Mouse (Mus musculus) embryonic stem cell, embryonic (primary cell): ENCODE results near the gene Prdm1.

Experiments
- CTCF ChIA-PET, 4 experiments: fragments of 300-600 bp in 2 of 4; fragments of 350-600 bp in 2 of 4; sonication (Branson Sonifier 250); formaldehyde crosslinking; loops; one replicate each; lab custom pipeline; 2022; ENCODE audit warnings: inconsistent platforms in 2 of 4; lab: Charles Lee
- POLR2A ChIA-PET, 4 experiments: fragments of 300-600 bp in 2 of 4; fragments of 350-600 bp in 2 of 4; sonication (Branson Sonifier 250); formaldehyde crosslinking; loops; one replicate each; lab custom pipeline; 2022; ENCODE audit warnings: antibody characterized with exemption in 4 of 4, inconsistent platforms in 1 of 4; lab: Charles Lee

Gene Prdm1

GRCm38 (mm10) chr10:44507984-44508383 is 20.3 kb downstream of the Prdm1 start:
- CTCF ChIA-PET: no interaction called here
- POLR2A ChIA-PET: interaction anchor here in 1 of 4 experiments (0.7 kb wide), 1 partner anchor 19 kb away, joined by 3 read pairs; no protein-coding TSS in a partner anchor

GRCm38 (mm10) chr10:44502891-44503290 is 25.4 kb downstream of the Prdm1 start:
- CTCF ChIA-PET: no interaction called here
- POLR2A ChIA-PET: no interaction called here

GRCm38 (mm10) chr10:44499897-44500519 is 28.3 kb downstream of the Prdm1 start:
- ChIA-PET CTCF (no interaction called here), POLR2A (interaction anchor here in 2 of 4 experiments (0.6 to 2.0 kb wide), 3 partner anchors 9 to 591 kb away, joined by 3 to 5 read pairs (median 4); no protein-coding TSS in a partner anchor)

- POLR2A ChIA-PET: interaction anchor here in 1 of 4 experiments (0.9 kb wide), 1 partner anchor 11 kb away, joined by 4 read pairs; no protein-coding TSS in a partner anchor
- CTCF ChIA-PET: no interaction called here
Observed at GRCm38 (mm10) chr10:44493818-44494492, 34.3 kb downstream of the Prdm1 start.

- CTCF ChIA-PET: no interaction called here
- POLR2A ChIA-PET: interaction anchor here in 1 of 4 experiments (2.8 kb wide), 1 partner anchor 10 kb away, joined by 13 read pairs; no protein-coding TSS in a partner anchor
Observed at GRCm38 (mm10) chr10:44492815-44493525, 35.3 kb downstream of the Prdm1 start.

GRCm38 (mm10) chr10:44490899-44491422 is 37.3 kb downstream of the Prdm1 start:
- CTCF ChIA-PET: interaction anchor here in 1 of 4 experiments (0.6 kb wide), 1 partner anchor 96 kb away, joined by 3 read pairs; no protein-coding TSS in a partner anchor
- POLR2A ChIA-PET: interaction anchor here in 1 of 4 experiments (1.2 to 2.8 kb wide), 2 partner anchors 8 to 9 kb away, joined by 5 to 13 read pairs; no protein-coding TSS in a partner anchor

GRCm38 (mm10) chr10:44487132-44487531 is 41.2 kb downstream of the Prdm1 start:
- CTCF ChIA-PET: no interaction called here

GRCm38 (mm10) chr10:44484077-44484476 is 44.2 kb downstream of the Prdm1 start:
- ChIA-PET CTCF (interaction anchor here (0.7 to 1.4 kb wide), 4 partner anchors 24 to 265 kb away, joined by 3 to 6 read pairs (median 5); no protein-coding TSS in a partner anchor), POLR2A (interaction anchor here in 2 of 4 experiments (0.6 to 2.1 kb wide), 12 partner anchors 8 to 1229 kb away, joined by 3 to 20 read pairs (median 4); no protein-coding TSS in a partner anchor)

More at GRCm38 (mm10) chr10:44487132-44487531, 41.2 kb downstream of the Prdm1 start:
- POLR2A ChIA-PET: interaction anchor here in 1 of 4 experiments (0.6 kb wide), 1 partner anchor 491 kb away, joined by 3 read pairs; no protein-coding TSS in a partner anchor

- CTCF ChIA-PET: interaction anchor here in 3 of 4 experiments (0.5 to 1.4 kb wide), 5 partner anchors 23 to 515 kb away, joined by 3 to 6 read pairs (median 3); no protein-coding TSS in a partner anchor
- POLR2A ChIA-PET: interaction anchor here (0.5 to 2.1 kb wide), 31 partner anchors 9 to 607 kb away, joined by 3 to 20 read pairs (median 3); partner anchors contain the start of gene Prdm1 (in 1 of the 4)
Observed at GRCm38 (mm10) chr10:44483116-44483515, 45.2 kb downstream of the Prdm1 start.

- ChIA-PET POLR2A (interaction anchor here in 1 of 4 experiments (1.1 kb wide), 1 partner anchor 17 kb away, joined by 3 read pairs; no protein-coding TSS in a partner anchor), CTCF (interaction anchor here in 2 of 4 experiments (0.5 to 0.7 kb wide), 2 partner anchors 327 to 476 kb away, joined by 3 to 4 read pairs; no protein-coding TSS in a partner anchor)
Observed at GRCm38 (mm10) chr10:44481379-44481778, 46.9 kb downstream of the Prdm1 start.

GRCm38 (mm10) chr10:44479286-44479685 is 49.0 kb downstream of the Prdm1 start:
- POLR2A ChIA-PET: interaction anchor here in 2 of 4 experiments (1.2 to 1.6 kb wide), 3 partner anchors 86 to 88 kb away, joined by 3 to 4 read pairs (median 4); no protein-coding TSS in a partner anchor
- CTCF ChIA-PET: interaction anchor here in 2 of 4 experiments (0.6 to 1.3 kb wide), 2 partner anchors 12 to 20 kb away, joined by 3 to 5 read pairs; no protein-coding TSS in a partner anchor

- POLR2A ChIA-PET: interaction anchor here in 3 of 4 experiments (0.6 to 1.6 kb wide), 8 partner anchors 14 to 967 kb away, joined by 3 to 9 read pairs (median 4); no protein-coding TSS in a partner anchor
Observed at GRCm38 (mm10) chr10:44478091-44478490, 50.2 kb downstream of the Prdm1 start.

GRCm38 (mm10) chr10:44477240-44477639 is 51.1 kb downstream of the Prdm1 start:
- POLR2A ChIA-PET: interaction anchor here in 2 of 4 experiments (0.6 to 1.2 kb wide), 5 partner anchors 14 to 893 kb away, joined by 3 to 4 read pairs (median 3); no protein-coding TSS in a partner anchor
- CTCF ChIA-PET: interaction anchor here in 2 of 4 experiments (0.5 to 0.7 kb wide), 4 partner anchors 12 to 486 kb away, joined by 3 to 4 read pairs (median 3); no protein-coding TSS in a partner anchor

More at GRCm38 (mm10) chr10:44478091-44478490, 50.2 kb downstream of the Prdm1 start:
- CTCF ChIA-PET: interaction anchor here in 2 of 4 experiments (0.7 to 1.3 kb wide), 2 partner anchors 19 to 487 kb away, joined by 3 to 5 read pairs; no protein-coding TSS in a partner anchor

GRCm38 (mm10) chr10:44476523-44476922 is 51.8 kb downstream of the Prdm1 start:
- POLR2A ChIA-PET: interaction anchor here in 1 of 4 experiments (0.6 kb wide), 1 partner anchor 44 kb away, joined by 4 read pairs; no protein-coding TSS in a partner anchor
- CTCF ChIA-PET: interaction anchor here in 1 of 4 experiments (0.6 kb wide), 1 partner anchor 446 kb away, joined by 3 read pairs; no protein-coding TSS in a partner anchor

GRCm38 (mm10) chr10:44475376-44475775 is 52.9 kb downstream of the Prdm1 start:
- ChIA-PET CTCF (interaction anchor here (0.6 to 1.2 kb wide), 4 partner anchors 12 to 523 kb away, joined by 3 to 5 read pairs (median 4); no protein-coding TSS in a partner anchor), POLR2A (no interaction called here)

GRCm38 (mm10) chr10:44474256-44474655 is 54.0 kb downstream of the Prdm1 start:
- ChIA-PET POLR2A (interaction anchor here in 3 of 4 experiments (0.6 to 1.6 kb wide), 8 partner anchors 9 to 225 kb away, joined by 3 to 5 read pairs (median 3); no protein-coding TSS in a partner anchor), CTCF (interaction anchor here in 1 of 4 experiments (1.2 kb wide), 1 partner anchor 14 kb away, joined by 3 read pairs; no protein-coding TSS in a partner anchor)

GRCm38 (mm10) chr10:44465618-44466017 is 62.7 kb downstream of the Prdm1 start:
- CTCF ChIA-PET: no interaction called here
- POLR2A ChIA-PET: interaction anchor here in 2 of 4 experiments (1.1 to 2.0 kb wide), 2 partner anchors 17 to 74 kb away, joined by 3 to 7 read pairs; no protein-coding TSS in a partner anchor
